Mouse (Mus musculus): ENCODE results near the gene AI597479. TPM values are rescaled to one million over a fixed set of nuclear protein-coding genes. Genes with fewer than 3 reads are reported as not detected.

The AI597479 gene
- polyA plus RNA-seq, 1 experiment = 6.6 TPM

GRCm38 (mm10) chr1:43163467-43164418, 65.2 kb downstream of the AI597479 start:
- Histone ChIP-seq H3K79me3 (ENCODE audit: low read depth) (peaks cover 46% of the 10 kb centered on the region), H3K27me3 (ENCODE audit: control insufficient read depth, insufficient read depth, insufficient read length) (no peaks in the 10 kb centered on the region), H3K79me2 (ENCODE audit: control insufficient read depth, insufficient read depth) (peaks cover 51% of the 10 kb centered on the region), H3K4me3 (ENCODE audit: insufficient read depth, poor library complexity, severe bottlenecking) (peak overlapping the region; percentile 82), H3K36me3 (ENCODE audit: control insufficient read depth, insufficient read depth) (peaks cover 38% of the 10 kb centered on the region), H3ac (ENCODE audit: control insufficient read depth, insufficient read length, low read depth) (peak overlapping the region; percentile 94)
- TF ChIP-seq MYOD1 (IDR thresholded peaks at IDR 0.05; ENCODE audit: control insufficient read depth, insufficient read length, low read depth) = no peak
- peak; percentile 59 for TF ChIP-seq MAX (IDR thresholded peaks at IDR 0.05)

DNA sequence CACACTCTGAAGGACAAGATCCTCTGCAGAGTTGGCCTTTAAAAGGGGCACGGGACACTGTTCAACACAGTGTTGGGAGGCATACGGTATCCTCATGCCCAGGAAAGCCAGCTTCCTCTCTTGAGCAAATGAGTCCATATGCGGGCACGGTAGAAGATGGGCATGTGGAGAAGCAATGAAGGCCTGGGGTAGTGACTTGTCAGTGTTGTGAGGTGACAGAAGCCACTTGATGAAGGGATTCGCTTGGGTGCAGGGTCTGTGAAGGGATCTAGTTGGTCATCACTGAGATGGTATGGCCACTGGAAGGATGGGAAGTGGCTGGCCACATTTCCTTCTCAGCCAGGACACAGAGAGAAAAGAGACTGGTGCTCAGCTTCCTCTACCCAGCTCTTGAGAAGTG, 66.1 kb downstream of the AI597479 start:
- H3K79me2 ChIP-seq (ENCODE audit: control insufficient read depth, insufficient read depth) = peaks cover 42% of the 10 kb centered on the region
- TF ChIP-seq MYOD1 (IDR thresholded peaks at IDR 0.05; ENCODE audit: control insufficient read depth, insufficient read length, low read depth) = no peak
- TF ChIP-seq CTCF (IDR thresholded peaks at IDR 0.05; ENCODE audit: control insufficient read depth, insufficient read depth, insufficient read length) = no peak
- TF ChIP-seq USF1 (IDR thresholded peaks at IDR 0.05; ENCODE audit: low read depth) = no peak
- TF ChIP-seq CEBPB (IDR thresholded peaks at IDR 0.05; ENCODE audit: low read depth) = no peak
- no peak for TF ChIP-seq FOSL1 (IDR thresholded peaks at IDR 0.05; ENCODE audit: insufficient read depth, low read length, poor library complexity, severe bottlenecking)
- no peak for TF ChIP-seq MAX (IDR thresholded peaks at IDR 0.05)
- TF ChIP-seq MYOG (IDR thresholded peaks at IDR 0.05; ENCODE audit: control insufficient read depth, extremely low read depth, insufficient read length) = no peak
- H3K79me3 ChIP-seq (ENCODE audit: low read depth) = peaks cover 37% of the 10 kb centered on the region
- peaks cover 29% of the 10 kb centered on the region for H3K36me3 ChIP-seq (ENCODE audit: control insufficient read depth, insufficient read depth)
- no peak overlapping the region for H3K4me3 ChIP-seq (ENCODE audit: insufficient read depth, poor library complexity, severe bottlenecking)
- no peaks in the 10 kb centered on the region for H3K27me3 ChIP-seq (ENCODE audit: control insufficient read depth, insufficient read depth, insufficient read length)
- no peak overlapping the region for H3ac ChIP-seq (ENCODE audit: control insufficient read depth, insufficient read length, low read depth)

Other genes with a start within 250 kb of the AI597479 start
- gene Mrps9, start 247.5 kb upstream of the AI597479 start, polyA plus RNA-seq (2012; fragmentation: generic; extraction: Trizol) = 35.5 TPM
- gene Gpr45, start 145.8 kb upstream of the AI597479 start, polyA plus RNA-seq (2012; fragmentation: generic; extraction: Trizol) = not detected
- 9.5 TPM for gene Tgfbrap1, start 73 bp upstream of the AI597479 start, polyA plus RNA-seq (2012; fragmentation: generic; extraction: Trizol)
- 135 TPM for gene Fhl2, start 98.3 kb downstream of the AI597479 start, polyA plus RNA-seq (2012; fragmentation: generic; extraction: Trizol)

Data from C2C12 (cell line).